Mouse (Mus musculus) lung, adult 18-20 months (tissue): ENCODE results near the gene Tmcc1.

Source experiments
- DNase-seq, 2 experiments: peaks; one replicate each; pipeline ENCODE4 v3.0.0; 2022; ENCODE audit warnings: mixed read lengths in 2 of 2

Tmcc1 gene

GRCm38 (mm10) chr6:115991108-115991880 lies 202.0 kb downstream of the Tmcc1 start:
- peak in 1 of 2 experiments; percentile 59 for DNase-seq

GRCm38 (mm10) chr6:115990479-115990878 lies 202.8 kb downstream of the Tmcc1 start:
- no peak for DNase-seq

GRCm38 (mm10) chr6:115990056-115990455 lies 203.2 kb downstream of the Tmcc1 start:
- DNase-seq: no peak

- DNase-seq: no peak
Measured at GRCm38 (mm10) chr6:115989607-115990006, 203.7 kb downstream of the Tmcc1 start.

- DNase-seq: no peak
Measured at GRCm38 (mm10) chr6:115989032-115989431, 204.3 kb downstream of the Tmcc1 start.

- DNase-seq: no peak
Measured at GRCm38 (mm10) chr6:115987096-115987747, 206.1 kb downstream of the Tmcc1 start.

GRCm38 (mm10) chr6:115986472-115987095 lies 206.7 kb downstream of the Tmcc1 start:
- DNase-seq: no peak

- DNase-seq: no peak
Measured at GRCm38 (mm10) chr6:115985622-115986021, 207.7 kb downstream of the Tmcc1 start.

GRCm38 (mm10) chr6:115984580-115984979 lies 208.7 kb downstream of the Tmcc1 start:
- no peak for DNase-seq

GRCm38 (mm10) chr6:115983306-115984038 lies 209.8 kb downstream of the Tmcc1 start:
- DNase-seq: peak in 1 of 2 experiments; percentile 53

GRCm38 (mm10) chr6:115982889-115983288 lies 210.4 kb downstream of the Tmcc1 start:
- no peak for DNase-seq

- no peak for DNase-seq
Measured at GRCm38 (mm10) chr6:115978596-115978995, 214.7 kb downstream of the Tmcc1 start.

- DNase-seq: no peak
Measured at GRCm38 (mm10) chr6:115977810-115978209, 215.5 kb downstream of the Tmcc1 start.

GRCm38 (mm10) chr6:115975606-115976005 lies 217.7 kb downstream of the Tmcc1 start:
- DNase-seq: no peak

GRCm38 (mm10) chr6:115973881-115974662 lies 219.2 kb downstream of the Tmcc1 start:
- DNase-seq: no peak

- no peak for DNase-seq
Measured at GRCm38 (mm10) chr6:115973139-115973875, 220.0 kb downstream of the Tmcc1 start.

GRCm38 (mm10) chr6:115972083-115972764 lies 221.1 kb downstream of the Tmcc1 start:
- no peak for DNase-seq

- peak; percentile 50 to 75 for DNase-seq
Measured at GRCm38 (mm10) chr6:115971273-115972060, 221.8 kb downstream of the Tmcc1 start.

GRCm38 (mm10) chr6:115969952-115970351 lies 223.3 kb downstream of the Tmcc1 start:
- no peak for DNase-seq

- peak in 1 of 2 experiments; percentile 55 for DNase-seq
Measured at GRCm38 (mm10) chr6:115969103-115969502, 224.2 kb downstream of the Tmcc1 start.
